Mouse (Mus musculus): ENCODE results near the gene Thpo. TPM values are rescaled to one million over a fixed set of nuclear protein-coding genes. Genes with fewer than 3 reads are reported as not detected.

Gene Thpo
- total and polyA plus RNA-seq, 2 experiments from 2014 or later, result 1.0 to 1.6 TPM

GRCm38 (mm10) chr16:20761681-20762080 lies 27.4 kb upstream of the Thpo start:
- peak; percentile 68 for TF ChIP-seq CTCF (IDR thresholded peaks at IDR 0.05; ENCODE audit: low read depth)
- Histone ChIP-seq H3K4me3 (ENCODE audit: low read length) (no peak overlapping the region), H3K27me3 (ENCODE audit: insufficient read depth, low read length) (no peaks in the 10 kb centered on the region), H3K9me3 (ENCODE audit: low read length) (no peaks in the 10 kb centered on the region), H3K9ac (replicated peaks; ENCODE audit: low read length) (no peak overlapping the region), H3K36me3 (ENCODE audit: insufficient read depth, low read length) (no peaks in the 10 kb centered on the region), H3K27ac (no peak overlapping the region), H3K4me2 (ENCODE audit: low read depth, low read length) (no peak overlapping the region), H3K4me1 (ENCODE audit: insufficient read depth, low read length) (no peaks in the 10 kb centered on the region)
- ATAC-seq (no peak), DNase-seq (ENCODE audit: low spot score) (peak; percentile 60)
- 8% methylated on average over 3 of the region's 3 CpGs for WGBS

GRCm38 (mm10) chr16:20757385-20757784 lies 23.1 kb upstream of the Thpo start:
- Histone ChIP-seq H3K9me3 (ENCODE audit: low read length) (no peaks in the 10 kb centered on the region), H3K4me1 (ENCODE audit: insufficient read depth, low read length) (no peaks in the 10 kb centered on the region), H3K4me2 (ENCODE audit: low read depth, low read length) (no peak overlapping the region), H3K4me3 (ENCODE audit: low read length) (no peak overlapping the region), H3K27ac (no peak overlapping the region), H3K27me3 (ENCODE audit: insufficient read depth, low read length) (no peaks in the 10 kb centered on the region), H3K36me3 (ENCODE audit: insufficient read depth, low read length) (no peaks in the 10 kb centered on the region), H3K9ac (replicated peaks; ENCODE audit: low read length) (no peak overlapping the region)
- TF ChIP-seq CTCF (IDR thresholded peaks at IDR 0.05; ENCODE audit: low read depth), result no peak
- WGBS, result 86% methylated on average over 1 of the region's 1 CpGs
- DNase-seq (ENCODE audit: low spot score), result no peak
- ATAC-seq, result no peak

GRCm38 (mm10) chr16:20756052-20756451 lies 21.7 kb upstream of the Thpo start:
- no peaks in the 10 kb centered on the region for H3K9me3 ChIP-seq (ENCODE audit: low read length)
- 96% methylated on average over 5 of the region's 5 CpGs for WGBS
- no peak for TF ChIP-seq CTCF (IDR thresholded peaks at IDR 0.05; ENCODE audit: low read depth)

GRCm38 (mm10) chr16:20750518-20750917 lies 16.2 kb upstream of the Thpo start:
- H3K4me2 ChIP-seq (ENCODE audit: low read depth, low read length), result no peak overlapping the region
- H3K36me3 ChIP-seq (ENCODE audit: insufficient read depth, low read length), result no peaks in the 10 kb centered on the region
- H3K4me3 ChIP-seq (ENCODE audit: low read length), result no peak overlapping the region
- 57% methylated on average over 8 of the region's 8 CpGs for WGBS
- H3K27me3 ChIP-seq (ENCODE audit: insufficient read depth, low read length), result no peaks in the 10 kb centered on the region
- DNase-seq (ENCODE audit: low spot score), result no peak
- TF ChIP-seq CTCF (IDR thresholded peaks at IDR 0.05; ENCODE audit: low read depth), result no peak
- no peak overlapping the region for H3K27ac ChIP-seq
- no peaks in the 10 kb centered on the region for H3K9me3 ChIP-seq (ENCODE audit: low read length)
- no peak overlapping the region for H3K9ac ChIP-seq (replicated peaks; ENCODE audit: low read length)
- no peaks in the 10 kb centered on the region for H3K4me1 ChIP-seq (ENCODE audit: insufficient read depth, low read length)
- no peak for ATAC-seq

More at GRCm38 (mm10) chr16:20756052-20756451, 21.7 kb upstream of the Thpo start:
- H3K27me3 ChIP-seq (ENCODE audit: insufficient read depth, low read length), result no peaks in the 10 kb centered on the region
- no peaks in the 10 kb centered on the region for H3K4me1 ChIP-seq (ENCODE audit: insufficient read depth, low read length)
- ATAC-seq (no peak), DNase-seq (ENCODE audit: low spot score) (no peak)
- H3K27ac ChIP-seq, result no peak overlapping the region
- no peak overlapping the region for H3K4me3 ChIP-seq (ENCODE audit: low read length)
- H3K36me3 ChIP-seq (ENCODE audit: insufficient read depth, low read length), result no peaks in the 10 kb centered on the region
- H3K4me2 ChIP-seq (ENCODE audit: low read depth, low read length), result no peak overlapping the region
- H3K9ac ChIP-seq (replicated peaks; ENCODE audit: low read length), result no peak overlapping the region

- 46% methylated on average over 6 of the region's 6 CpGs for WGBS
- no peak overlapping the region for H3K4me2 ChIP-seq (ENCODE audit: low read depth, low read length)
- peak; percentile 80 for DNase-seq (ENCODE audit: low spot score)
- H3K4me1 ChIP-seq (ENCODE audit: insufficient read depth, low read length), result no peaks in the 10 kb centered on the region
- 0 out of 2 replicates have a peak, but pooled peaks cover 4% of the 10 kb centered on the region for H3K36me3 ChIP-seq (ENCODE audit: insufficient read depth, low read length)
- no peaks in the 10 kb centered on the region for H3K9me3 ChIP-seq (ENCODE audit: low read length)
- H3K9ac ChIP-seq (replicated peaks; ENCODE audit: low read length), result no peak overlapping the region
- peak; percentile 84 for ATAC-seq
- no peak overlapping the region for H3K4me3 ChIP-seq (ENCODE audit: low read length)
- no peaks in the 10 kb centered on the region for H3K27me3 ChIP-seq (ENCODE audit: insufficient read depth, low read length)
- TF ChIP-seq CTCF (IDR thresholded peaks at IDR 0.05; ENCODE audit: low read depth), result no peak
- peak overlapping the region; percentile 27; the same call in 1 of the 2 replicates for H3K27ac ChIP-seq
Measured at GRCm38 (mm10) chr16:20746641-20747040, 12.3 kb upstream of the Thpo start.

- Histone ChIP-seq H3K9me3 (ENCODE audit: low read length) (no peaks in the 10 kb centered on the region), H3K9ac (replicated peaks; ENCODE audit: low read length) (no peak overlapping the region), H3K4me2 (ENCODE audit: low read depth, low read length) (no peak overlapping the region), H3K4me3 (ENCODE audit: low read length) (no peak overlapping the region), H3K27me3 (ENCODE audit: insufficient read depth, low read length) (no peaks in the 10 kb centered on the region), H3K27ac (no peak overlapping the region), H3K36me3 (ENCODE audit: insufficient read depth, low read length) (0 out of 2 replicates have a peak, but pooled peaks cover 11% of the 10 kb centered on the region), H3K4me1 (ENCODE audit: insufficient read depth, low read length) (no peaks in the 10 kb centered on the region)
- no peak for TF ChIP-seq CTCF (IDR thresholded peaks at IDR 0.05; ENCODE audit: low read depth)
- 92% methylated on average over 9 of the region's 9 CpGs for WGBS
- ATAC-seq (no peak), DNase-seq (ENCODE audit: low spot score) (no peak)
Measured at GRCm38 (mm10) chr16:20739845-20740244, 5.5 kb upstream of the Thpo start.

- no peak overlapping the region for H3K4me2 ChIP-seq (ENCODE audit: low read depth, low read length)
- H3K9ac ChIP-seq (replicated peaks; ENCODE audit: low read length), result no peak overlapping the region
- no peak for TF ChIP-seq CTCF (IDR thresholded peaks at IDR 0.05; ENCODE audit: low read depth)
- no peak overlapping the region for H3K27ac ChIP-seq
- WGBS, result 88% methylated on average over 5 of the region's 5 CpGs
- H3K4me3 ChIP-seq (ENCODE audit: low read length), result no peak overlapping the region
- H3K36me3 ChIP-seq (ENCODE audit: insufficient read depth, low read length), result 0 out of 2 replicates have a peak, but pooled peaks cover 9% of the 10 kb centered on the region
- DNase-seq (ENCODE audit: low spot score), result no peak
- no peak for ATAC-seq
- no peaks in the 10 kb centered on the region for H3K27me3 ChIP-seq (ENCODE audit: insufficient read depth, low read length)
- peaks cover 4% of the 10 kb centered on the region; the same call in 1 of the 2 replicates for H3K4me1 ChIP-seq (ENCODE audit: insufficient read depth, low read length)
- no peaks in the 10 kb centered on the region for H3K9me3 ChIP-seq (ENCODE audit: low read length)
Measured at GRCm38 (mm10) chr16:20736823-20737222, 2.5 kb upstream of the Thpo start.
